Mouse (Mus musculus): Measurements from ENCODE around the gene Cdk2. TPM values are rescaled to one million over a fixed set of nuclear protein-coding genes. Genes with fewer than 3 reads are reported as not detected.

Cdk2 gene
- total RNA-seq (2021): 10 to 100 TPM in 1 of 2 experiments, 1 to 10 TPM in 1; 8.5 to 10.9 TPM
- 10.0 and 17.5 TPM in 2 replicates for polyA plus RNA-seq (2012; rRNA removed)
- long read RNA-seq, transcript Cdk2-202 (8 exons, 2,406 nt): major isoform, 5 of 14 reads
- long read RNA-seq, partial matches to known transcripts: 2 of 14 reads
- long read RNA-seq, other reads (novel, unspliced or antisense): 4 of 14 reads

- peak within 1 kb of the TSS; percentile 74 for H3K9ac ChIP-seq (ENCODE audit: low read depth, low read length)
- H3K27ac ChIP-seq: peak within 1 kb of the TSS; percentile 85
- H3K4me1 ChIP-seq (ENCODE audit: control insufficient read depth, insufficient read depth, low read length): peaks cover 3% of the 10 kb centered on the region
- H3K79me2 ChIP-seq (replicated peaks; ENCODE audit: control insufficient read depth, insufficient read depth, low read length): no peaks in the 10 kb centered on the region
- peak within 1 kb of the TSS; percentile 54 for H3K4me3 ChIP-seq
- WGBS: under 1% methylated on average over 62 of the region's 62 CpGs
- peak; percentile 94 to 95 for DNase-seq
- no peaks in the 10 kb centered on the region for H3K36me3 ChIP-seq (ENCODE audit: control insufficient read depth, insufficient read depth, low read length)
- TF ChIP-seq CTCF (IDR thresholded peaks at IDR 0.05) (peak; percentile 19; the same call in 1 of the 2 replicates), EP300 (IDR thresholded peaks at IDR 0.05; ENCODE audit: insufficient read depth, low read depth, low read length) (0 out of 2 replicates have a peak, but pooled peaks have one; percentile 2), POLR2A (IDR thresholded peaks at IDR 0.05; ENCODE audit: insufficient read depth, low read depth, low read length) (peak; percentile 98)
- intact Hi-C loops (cut with DNase I): no loop called here
- no peaks in the 10 kb centered on the region for H3K27me3 ChIP-seq (ENCODE audit: control insufficient read depth, insufficient read depth, low read length)
These were observed at the start of gene Cdk2 for GRCm38 (mm10) chr10:128704491-128705316. Gene Cdk2, minus strand, starts transcription at chr10:128705031.

DNA sequence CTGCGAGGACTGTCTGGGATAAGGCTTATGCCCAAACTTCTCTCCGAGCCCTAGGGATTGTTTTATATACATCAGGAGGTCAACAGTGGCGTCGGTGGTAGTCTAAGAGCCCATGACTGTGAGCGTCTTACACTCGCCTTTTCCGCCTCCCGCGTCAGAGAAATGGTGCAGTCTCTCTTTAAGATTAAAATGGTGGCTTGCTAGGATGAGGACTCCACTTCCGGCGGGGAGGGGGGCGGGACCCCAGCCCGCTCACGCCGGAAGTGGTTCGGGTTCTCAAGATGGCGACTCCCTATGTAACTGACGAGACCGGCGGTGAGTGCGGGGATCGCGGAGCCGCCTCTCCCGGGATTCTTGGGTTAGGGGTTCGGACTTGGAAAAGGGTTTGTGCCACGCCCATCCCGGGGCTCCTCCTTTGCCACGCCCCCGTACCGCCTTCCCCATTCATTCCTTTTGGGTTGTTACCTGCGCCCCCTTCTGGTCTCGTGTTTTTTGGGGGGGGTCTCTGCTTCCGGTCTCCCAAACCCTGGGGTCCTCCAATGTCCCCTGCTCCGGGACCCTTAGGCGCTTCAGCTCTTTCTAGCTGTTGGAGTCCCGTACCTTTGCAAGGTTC lies 43.5 kb upstream of the Cdk2 start:
- Histone ChIP-seq H3K4me3 (peak overlapping the region; percentile 83), H3K27me3 (ENCODE audit: control insufficient read depth, insufficient read depth, low read length) (no peaks in the 10 kb centered on the region), H3K27ac (peak overlapping the region; percentile 90), H3K4me1 (ENCODE audit: control insufficient read depth, insufficient read depth, low read length) (peaks cover 5% of the 10 kb centered on the region), H3K9ac (ENCODE audit: low read depth, low read length) (peak overlapping the region; percentile 70), H3K79me2 (replicated peaks; ENCODE audit: control insufficient read depth, insufficient read depth, low read length) (peaks cover 2% of the 10 kb centered on the region; the same call in 1 of the 2 replicates), H3K36me3 (ENCODE audit: control insufficient read depth, insufficient read depth, low read length) (no peaks in the 10 kb centered on the region)
- peak; percentile 83 to 84 for DNase-seq
- under 1% methylated on average over 37 of the region's 37 CpGs for whole genome bisulfite sequencing
- TF ChIP-seq EP300 (IDR thresholded peaks at IDR 0.05; ENCODE audit: insufficient read depth, low read depth, low read length) (peak; percentile 60; the same call in 1 of the 2 replicates), CTCF (IDR thresholded peaks at IDR 0.05) (peak; percentile 53), POLR2A (IDR thresholded peaks at IDR 0.05; ENCODE audit: insufficient read depth, low read depth, low read length) (peak; percentile 63)
- intact Hi-C loops (cut with DNase I): loop anchor here (1.0 to 10.0 kb wide), 4 partner anchors 30 to 1684 kb away; partner anchors contain the start of genes Cdk4, March9 and Ormdl2

DNA sequence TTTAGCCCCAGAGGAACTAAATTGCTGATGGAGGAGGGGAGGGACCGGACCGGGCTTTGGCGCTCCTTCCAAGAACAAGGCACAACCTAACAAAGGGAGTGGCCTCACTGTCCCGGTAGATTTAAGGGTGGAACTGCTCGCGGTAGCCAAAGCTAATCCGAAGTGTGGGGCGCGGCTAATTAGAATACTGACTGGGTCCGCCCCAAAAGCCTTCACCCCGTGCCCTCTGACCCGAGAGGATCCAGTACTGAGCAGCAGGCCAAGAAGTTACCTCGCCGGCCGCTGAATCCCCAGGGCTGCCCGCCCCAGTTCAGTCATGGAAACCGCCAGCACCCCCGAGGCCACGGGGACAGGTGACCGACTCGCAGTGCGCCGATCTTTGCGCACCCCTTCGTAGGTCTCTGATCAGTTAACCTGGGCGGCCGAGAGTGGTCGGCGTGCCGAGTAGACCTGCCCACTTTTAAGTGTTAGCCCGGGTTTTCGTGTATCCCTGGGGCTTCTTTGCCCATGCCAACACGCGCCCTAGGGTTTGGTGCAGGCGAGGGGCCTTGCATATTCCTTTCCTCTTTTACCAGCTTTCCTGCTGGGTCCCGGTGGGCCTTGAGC lies 42.9 kb upstream of the Cdk2 start, which contains the start of gene Pym1:
Gene Pym1, plus strand, starts transcription at position 244 of the 606 bp plus-strand sequence.
- Histone ChIP-seq H3K4me3 (peak within 1 kb of the TSS; percentile 83), H3K4me1 (ENCODE audit: control insufficient read depth, insufficient read depth, low read length) (peaks cover 5% of the 10 kb centered on the region), H3K9ac (ENCODE audit: low read depth, low read length) (peak within 1 kb of the TSS; percentile 70), H3K27ac (peak within 1 kb of the TSS; percentile 90), H3K27me3 (ENCODE audit: control insufficient read depth, insufficient read depth, low read length) (no peaks in the 10 kb centered on the region), H3K79me2 (replicated peaks; ENCODE audit: control insufficient read depth, insufficient read depth, low read length) (peaks cover 2% of the 10 kb centered on the region; the same call in 1 of the 2 replicates), H3K36me3 (ENCODE audit: control insufficient read depth, insufficient read depth, low read length) (no peaks in the 10 kb centered on the region)
- intact Hi-C loops (cut with DNase I): loop anchor here (1.0 to 10.0 kb wide), 4 partner anchors 31 to 1683 kb away; partner anchors contain the start of genes Cdk4, March9 and Ormdl2
- under 1% methylated on average over 36 of the region's 36 CpGs for WGBS
- TF ChIP-seq CTCF (IDR thresholded peaks at IDR 0.05) (no peak), POLR2A (IDR thresholded peaks at IDR 0.05; ENCODE audit: insufficient read depth, low read depth, low read length) (peak; percentile 76), EP300 (IDR thresholded peaks at IDR 0.05; ENCODE audit: insufficient read depth, low read depth, low read length) (0 out of 2 replicates have a peak, but pooled peaks have one; percentile 54)
- peak; percentile 85 to 89 for DNase-seq

- Histone ChIP-seq H3K9ac (ENCODE audit: low read depth, low read length) (peak overlapping the region; percentile 61), H3K27ac (peak overlapping the region; percentile 90)
- intact Hi-C loops (cut with DNase I): loop anchor here (5.0 to 10.0 kb wide), 2 partner anchors 75 to 1682 kb away; partner anchors contain the start of genes Cdk4, March9 and Ormdl2
These were observed 42.3 kb upstream of the Cdk2 start for GRCm38 (mm10) chr10:128746972-128747645.

More at GRCm38 (mm10) chr10:128746972-128747645, 42.3 kb upstream of the Cdk2 start:
- no peaks in the 10 kb centered on the region for H3K27me3 ChIP-seq (ENCODE audit: control insufficient read depth, insufficient read depth, low read length)
- peak overlapping the region; percentile 83 for H3K4me3 ChIP-seq
- WGBS: 36% methylated on average over 9 of the region's 9 CpGs
- no peaks in the 10 kb centered on the region for H3K79me2 ChIP-seq (replicated peaks; ENCODE audit: control insufficient read depth, insufficient read depth, low read length)
- H3K4me1 ChIP-seq (ENCODE audit: control insufficient read depth, insufficient read depth, low read length): peaks cover 5% of the 10 kb centered on the region
- H3K36me3 ChIP-seq (ENCODE audit: control insufficient read depth, insufficient read depth, low read length): no peaks in the 10 kb centered on the region; the same call in 1 of the 2 replicates
- DNase-seq: no peak
- TF ChIP-seq POLR2A (IDR thresholded peaks at IDR 0.05; ENCODE audit: insufficient read depth, low read depth, low read length): no peak

All from heart, adult 2 months (tissue).